Mouse (Mus musculus) embryonic facial prominence, embryonic 14.5 days (tissue): ENCODE measurements around the gene Dok5. TPM values are rescaled to one million over a fixed set of nuclear protein-coding genes. Genes with fewer than 3 reads are reported as not detected.

Experiments used
- ATAC-seq: fragments of 200-750 bp; cut with Nextera tagmentation; 2 replicates; pipeline ENCODE4 v1.8.0; 2017; ENCODE audit warnings: low read depth, moderate number of reproducible peaks, moderate TSS enrichment
- DNase-seq: peaks from one replicate; pipeline ENCODE4 v3.0.0-alpha.2; 2015; ENCODE audit warnings: low spot score
- H3K27ac ChIP-seq: fragments of 300-500 bp; sonication (generic); replicated peaks from 2 replicates; pipeline ENCODE4 v1.5.1; 2014; ENCODE audit warnings: low read depth, mild to moderate bottlenecking, low read length, moderate library complexity
- H3K27me3 ChIP-seq: fragments of 300-500 bp; sonication (generic); replicated peaks from 2 replicates; pipeline ENCODE4 v1.6.1; 2014; ENCODE audit warnings: low read length; ENCODE audit not compliant: control insufficient read depth, insufficient read depth
- H3K36me3 ChIP-seq: fragments of 300-500 bp; sonication (generic); 2 replicates; pipeline ENCODE4 v1.6.1; 2014; ENCODE audit warnings: low read length, mixed read lengths; ENCODE audit not compliant: control insufficient read depth, insufficient read depth
- H3K4me1 ChIP-seq: fragments of 300-500 bp; sonication (generic); 2 replicates; pipeline ENCODE4 v1.6.1; 2014; ENCODE audit warnings: antibody characterized with exemption, low read length; ENCODE audit not compliant: control insufficient read depth, insufficient read depth
- H3K4me2 ChIP-seq: fragments of 300-500 bp; sonication (generic); 2 replicates; pipeline ENCODE4 v1.6.1; 2014; ENCODE audit warnings: low read depth, mild to moderate bottlenecking, low read length, moderate library complexity, mixed read lengths
- H3K4me3 ChIP-seq: fragments of 300-500 bp; sonication (generic); 2 replicates; pipeline ENCODE4 v1.5.1; 2014; ENCODE audit warnings: low read depth, mild to moderate bottlenecking, low read length
- H3K9ac ChIP-seq: fragments of 300-500 bp; sonication (generic); 2 replicates; pipeline ENCODE4 v1.6.1; 2014; ENCODE audit warnings: low read depth, mild to moderate bottlenecking, low read length, moderate library complexity, mixed read lengths
- H3K9me3 ChIP-seq: fragments of 300-500 bp; sonication (generic); 2 replicates; pipeline ENCODE4 v1.6.1; 2016; ENCODE audit warnings: low read length; ENCODE audit not compliant: control insufficient read depth
- WGBS: fragments of 180-500 bp; shearing (Covaris S2); extraction: QIAGEN DNeasy Blood & Tissue Kit; methylation state at CpG from one replicate; pipeline ENCODE4 v1.1.7; 2014; 5-methylcytosine and 5-hydroxymethylcytosine counted together
- polyA plus RNA-seq: library from polyadenylated mRNA; unstranded; fragments of >200 nt; fragmentation: Nextera tagmentation; extraction: Ambion mirVana; gene quantifications from 2 replicates; pipeline ENCODE4 v1.2.1, GENCODE M21; 2014

Dok5 gene
- polyA plus RNA-seq, 1 experiment from 2014 or later: 16.8 TPM

DNA sequence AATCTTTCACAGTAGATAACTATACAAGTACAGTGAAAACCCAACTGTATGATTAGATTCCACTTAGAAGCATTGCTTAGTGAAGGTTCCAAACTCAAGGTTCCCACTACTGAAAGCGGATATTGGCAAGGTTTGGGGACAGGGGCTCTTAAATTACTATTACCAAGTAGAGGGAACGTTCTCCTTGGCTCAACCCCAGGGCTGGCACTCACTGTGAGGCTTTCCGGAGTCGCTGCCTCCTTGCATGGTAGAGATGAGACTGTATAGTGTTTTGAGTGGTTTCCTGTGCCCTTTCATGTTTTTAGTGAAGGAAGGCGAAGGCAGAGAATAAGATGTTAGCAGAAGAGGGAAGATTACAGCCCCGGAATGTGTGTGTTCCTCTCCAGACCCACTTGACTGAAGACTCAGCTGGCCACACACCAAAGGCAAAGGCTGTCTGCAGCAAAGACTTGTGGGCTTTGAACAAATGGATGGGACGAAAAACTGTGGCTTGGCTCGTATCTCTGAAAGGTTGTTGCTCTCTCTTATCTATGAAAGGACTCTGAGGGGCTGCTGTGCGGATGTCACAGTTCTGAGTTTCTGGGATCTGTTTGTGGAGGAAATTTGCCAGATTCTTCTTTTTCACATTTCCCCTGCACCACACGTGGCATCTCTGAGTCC lies 20.7 kb downstream of the Dok5 start:
- H3K27me3 ChIP-seq: no peaks in the 10 kb centered on the region
- no peak overlapping the region for H3K9ac ChIP-seq
- no peaks in the 10 kb centered on the region for H3K36me3 ChIP-seq
- no peak for ATAC-seq
- H3K27ac ChIP-seq: no peak overlapping the region
- no peak overlapping the region for H3K4me3 ChIP-seq
- H3K4me2 ChIP-seq: no peak overlapping the region
- H3K9me3 ChIP-seq: no peaks in the 10 kb centered on the region
- whole genome bisulfite sequencing: 60% methylated on average over 10 of the region's 10 CpGs
- peak; percentile 58 for DNase-seq
- peaks cover 18% of the 10 kb centered on the region for H3K4me1 ChIP-seq

DNA sequence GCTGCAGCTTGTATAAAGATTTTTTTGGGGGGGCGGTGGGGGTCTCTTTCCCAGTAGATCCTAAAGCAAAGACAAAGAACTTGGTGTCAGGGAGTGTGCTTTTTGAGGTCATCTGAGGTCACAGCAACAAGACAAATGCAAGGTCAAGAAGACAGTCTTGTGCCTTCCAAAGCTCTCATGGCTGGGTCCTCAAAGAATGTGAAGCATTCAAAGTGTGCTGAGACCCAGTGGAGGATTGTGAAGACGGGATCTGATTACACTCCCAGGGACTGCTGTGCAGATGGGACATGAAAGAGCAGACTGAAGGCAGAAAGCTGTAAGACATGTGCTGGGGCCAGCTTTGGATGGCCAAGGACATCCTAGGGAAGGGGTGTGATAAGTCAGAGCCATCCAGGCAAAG lies 24.2 kb downstream of the Dok5 start:
- Histone ChIP-seq H3K9ac (no peak overlapping the region), H3K4me3 (no peak overlapping the region), H3K9me3 (no peaks in the 10 kb centered on the region), H3K4me1 (peaks cover 21% of the 10 kb centered on the region), H3K36me3 (no peaks in the 10 kb centered on the region), H3K4me2 (no peak overlapping the region), H3K27ac (no peak overlapping the region), H3K27me3 (no peaks in the 10 kb centered on the region)
- WGBS: 50% methylated on average over 2 of the region's 2 CpGs
- no peak for ATAC-seq
- no peak for DNase-seq

DNA sequence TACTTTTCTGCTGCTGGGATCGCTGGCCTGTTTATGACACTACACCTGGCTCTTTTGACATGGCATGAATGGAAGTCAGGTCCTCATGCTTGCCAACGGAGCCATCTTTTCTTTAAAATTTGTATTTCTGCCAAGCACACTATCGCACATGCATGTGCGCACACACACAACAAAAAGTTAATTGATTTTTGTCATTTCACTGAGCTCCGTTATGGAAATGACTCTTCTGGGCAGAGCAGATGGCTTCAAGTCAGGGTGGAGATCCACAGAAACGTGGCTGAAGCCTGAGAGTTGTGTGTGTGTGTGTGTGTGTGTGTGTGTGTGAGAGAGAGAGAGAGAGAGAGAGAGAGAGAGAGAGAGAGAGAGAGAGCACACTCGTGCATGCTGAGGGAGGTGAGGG lies 25.1 kb downstream of the Dok5 start:
- no peak overlapping the region for H3K4me3 ChIP-seq
- no peaks in the 10 kb centered on the region for H3K36me3 ChIP-seq
- H3K4me1 ChIP-seq: peaks cover 21% of the 10 kb centered on the region
- H3K27me3 ChIP-seq: no peaks in the 10 kb centered on the region
- ATAC-seq: no peak
- H3K9ac ChIP-seq: no peak overlapping the region
- H3K27ac ChIP-seq: no peak overlapping the region
- H3K9me3 ChIP-seq: no peaks in the 10 kb centered on the region
- H3K4me2 ChIP-seq: no peak overlapping the region
- 72% methylated on average over 7 of the region's 7 CpGs for WGBS
- no peak for DNase-seq

DNA sequence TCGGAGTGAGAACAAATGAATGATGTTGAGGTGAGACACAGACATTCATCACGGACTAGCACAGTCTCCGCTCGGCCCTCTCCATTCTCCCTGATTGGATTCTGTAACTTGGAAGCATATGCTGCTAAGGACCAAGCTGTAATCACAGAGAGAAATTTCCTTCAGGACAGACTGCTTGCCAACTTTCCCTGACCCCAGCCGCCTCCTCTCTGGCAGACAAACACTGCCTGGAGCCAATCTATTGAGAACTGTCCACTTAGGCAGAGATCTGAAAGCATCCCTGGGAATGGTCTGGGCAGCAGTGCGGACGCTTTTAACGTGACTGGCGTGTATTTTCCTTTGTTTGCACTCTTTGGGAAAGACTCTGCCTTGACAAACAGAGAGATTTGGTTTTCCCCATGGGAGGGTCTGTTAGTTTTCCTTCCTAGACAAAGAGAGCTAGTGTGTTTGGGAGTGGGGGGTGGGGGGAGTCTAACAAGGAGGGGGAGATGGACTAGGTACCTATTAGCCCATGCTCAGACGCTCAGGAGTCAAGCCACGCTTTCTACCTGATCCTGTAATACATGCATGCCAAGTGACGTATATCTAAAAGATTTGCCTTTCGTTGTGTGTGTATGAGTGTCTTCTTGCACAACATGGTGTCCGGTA lies 25.7 kb downstream of the Dok5 start:
- Histone ChIP-seq H3K36me3 (no peaks in the 10 kb centered on the region), H3K9ac (no peak overlapping the region), H3K27ac (peak overlapping the region; percentile 28), H3K4me2 (peak overlapping the region; percentile 10; the same call in 1 of the 2 replicates), H3K4me3 (no peak overlapping the region), H3K9me3 (no peaks in the 10 kb centered on the region), H3K27me3 (no peaks in the 10 kb centered on the region), H3K4me1 (peaks cover 21% of the 10 kb centered on the region)
- ATAC-seq (peak; percentile 63; the same call in 1 of the 2 replicates), DNase-seq (peak; percentile 74)
- 36% methylated on average over 14 of the region's 14 CpGs for WGBS

DNA sequence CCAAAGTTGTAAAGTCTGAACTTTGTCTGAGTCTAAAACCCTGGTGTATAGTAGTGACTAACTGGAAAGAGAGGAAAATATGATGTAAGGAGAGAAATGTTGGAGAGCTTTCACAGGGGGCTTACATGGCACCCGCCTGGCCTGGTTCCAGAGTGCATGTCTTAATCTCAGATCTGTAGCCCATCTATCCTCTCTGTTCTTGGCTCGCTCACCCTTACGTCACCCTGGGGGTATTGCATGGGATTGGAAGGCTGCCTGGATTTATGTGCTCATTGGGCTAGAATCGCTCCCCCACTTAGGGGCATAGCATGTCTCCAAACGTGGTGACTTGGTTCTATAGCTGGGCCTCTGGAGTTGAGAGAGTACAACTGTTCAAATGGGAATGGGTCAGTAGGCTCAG lies 26.6 kb downstream of the Dok5 start:
- no peak overlapping the region for H3K9ac ChIP-seq
- H3K4me2 ChIP-seq: no peak overlapping the region
- no peak overlapping the region for H3K4me3 ChIP-seq
- no peaks in the 10 kb centered on the region for H3K36me3 ChIP-seq
- 57% methylated on average over 5 of the region's 5 CpGs for WGBS
- DNase-seq (peak; percentile 77), ATAC-seq (peak; percentile 56)
- no peaks in the 10 kb centered on the region for H3K27me3 ChIP-seq
- H3K9me3 ChIP-seq: no peaks in the 10 kb centered on the region
- H3K27ac ChIP-seq: no peak overlapping the region; the same call in 1 of the 2 replicates
- peaks cover 17% of the 10 kb centered on the region for H3K4me1 ChIP-seq

DNA sequence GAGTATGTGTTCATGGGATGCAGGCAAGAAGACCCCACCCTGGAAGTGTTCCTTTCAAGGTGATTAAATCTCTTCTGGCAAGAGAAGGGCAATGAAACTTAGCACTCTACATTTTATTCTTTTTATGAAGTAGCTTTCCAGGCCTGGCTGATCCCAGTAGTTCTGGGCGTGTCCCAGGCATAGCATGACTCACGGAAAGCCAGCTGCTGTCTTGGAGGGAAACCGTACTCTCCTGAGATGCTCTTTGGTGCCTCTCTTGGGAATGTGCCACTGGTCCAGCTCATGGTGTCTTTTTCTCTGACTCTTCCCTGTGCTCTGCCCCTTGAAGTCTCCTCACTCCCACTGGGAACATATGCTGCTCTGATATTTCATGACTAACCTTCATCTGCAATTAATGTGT lies 33.1 kb downstream of the Dok5 start:
- Histone ChIP-seq H3K27me3 (no peaks in the 10 kb centered on the region), H3K27ac (no peak overlapping the region), H3K4me3 (no peak overlapping the region), H3K9me3 (no peaks in the 10 kb centered on the region), H3K4me2 (no peak overlapping the region), H3K9ac (no peak overlapping the region), H3K4me1 (no peaks in the 10 kb centered on the region), H3K36me3 (no peaks in the 10 kb centered on the region)
- ATAC-seq (no peak), DNase-seq (no peak)
- WGBS: 53% methylated on average over 3 of the region's 3 CpGs

DNA sequence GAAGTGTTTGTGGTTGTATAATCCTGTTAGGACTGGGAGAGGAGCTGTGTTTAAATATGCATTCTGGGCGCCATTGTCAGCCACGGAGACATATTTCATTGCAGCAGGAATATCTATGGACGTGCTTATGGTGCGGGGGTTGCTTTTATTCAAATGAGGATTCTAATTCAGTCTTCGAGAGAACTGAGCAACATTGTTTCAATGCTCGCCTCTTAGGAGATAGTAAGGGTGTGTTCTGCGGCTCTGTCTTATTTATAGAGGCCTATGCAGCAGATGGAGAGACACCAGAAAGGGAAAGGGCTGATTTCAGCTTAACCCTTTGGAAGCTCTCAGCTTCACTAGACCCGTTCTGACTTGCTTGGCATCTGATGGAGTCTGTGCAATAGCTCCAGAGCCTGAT lies 35.6 kb downstream of the Dok5 start:
- H3K27ac ChIP-seq: no peak overlapping the region
- no peaks in the 10 kb centered on the region for H3K27me3 ChIP-seq
- H3K4me3 ChIP-seq: no peak overlapping the region
- no peak overlapping the region for H3K9ac ChIP-seq
- WGBS: 51% methylated on average over 8 of the region's 8 CpGs
- ATAC-seq (no peak), DNase-seq (peak; percentile 30)
- H3K9me3 ChIP-seq: no peaks in the 10 kb centered on the region
- H3K36me3 ChIP-seq: no peaks in the 10 kb centered on the region
- 0 out of 2 replicates have a peak, but pooled peaks cover 4% of the 10 kb centered on the region for H3K4me1 ChIP-seq
- H3K4me2 ChIP-seq: no peak overlapping the region

DNA sequence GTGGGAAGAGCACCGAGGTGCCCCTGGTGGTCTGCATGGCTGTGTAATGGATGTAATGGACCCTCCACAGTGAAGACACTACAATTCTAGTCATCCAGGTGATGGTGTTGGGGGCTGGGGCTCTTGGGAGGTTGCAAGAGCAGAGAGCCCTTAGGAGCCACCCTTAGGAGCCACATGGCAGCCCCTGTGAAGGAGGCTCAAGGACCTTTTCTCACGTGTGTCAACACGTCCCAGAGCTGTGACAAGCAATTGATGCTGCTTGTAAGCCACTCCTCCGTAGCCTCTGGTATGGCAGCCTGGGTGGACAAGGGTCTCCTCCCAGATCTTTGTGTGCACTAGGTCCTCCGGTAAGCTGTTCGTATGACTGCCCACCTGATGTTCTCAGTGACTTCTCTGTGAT lies 37.1 kb downstream of the Dok5 start:
- Histone ChIP-seq H3K9me3 (no peaks in the 10 kb centered on the region), H3K9ac (no peak overlapping the region), H3K27ac (no peak overlapping the region), H3K36me3 (no peaks in the 10 kb centered on the region), H3K27me3 (no peaks in the 10 kb centered on the region), H3K4me1 (0 out of 2 replicates have a peak, but pooled peaks cover 8% of the 10 kb centered on the region), H3K4me2 (no peak overlapping the region), H3K4me3 (no peak overlapping the region)
- WGBS: 79% methylated on average over 6 of the region's 6 CpGs
- DNase-seq: no peak
- ATAC-seq: no peak

DNA sequence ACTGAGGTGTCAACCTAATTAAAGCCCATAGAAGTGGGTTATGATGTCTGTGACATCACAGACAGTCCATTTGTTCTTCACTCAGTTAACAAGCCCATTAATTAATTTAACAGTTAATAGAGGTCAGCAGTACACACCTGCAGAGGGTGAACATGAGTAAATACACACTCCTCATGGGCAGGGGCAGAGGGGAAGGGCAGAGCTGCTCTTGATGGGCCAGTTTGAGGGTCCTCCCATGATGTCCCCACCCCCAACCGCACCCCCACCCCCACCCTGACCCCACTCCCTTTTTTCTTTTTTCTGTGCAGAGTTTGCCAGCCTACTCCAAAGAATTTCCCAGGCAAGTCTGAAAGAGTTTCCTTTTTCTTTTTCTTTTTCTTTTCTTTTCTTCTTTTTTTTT lies 39.9 kb downstream of the Dok5 start:
- peak overlapping the region; percentile 55; the same call in 1 of the 2 replicates for H3K4me2 ChIP-seq
- DNase-seq (no peak), ATAC-seq (no peak)
- no peak overlapping the region for H3K27ac ChIP-seq
- 0% methylated on average over 1 of the region's 1 CpGs for WGBS
- no peaks in the 10 kb centered on the region for H3K36me3 ChIP-seq
- 0 out of 2 replicates have a peak, but pooled peaks cover 8% of the 10 kb centered on the region for H3K4me1 ChIP-seq
- no peaks in the 10 kb centered on the region for H3K27me3 ChIP-seq
- no peak overlapping the region for H3K9ac ChIP-seq
- no peak overlapping the region for H3K4me3 ChIP-seq
- H3K9me3 ChIP-seq: no peaks in the 10 kb centered on the region
